Mouse (Mus musculus) megakaryocyte, adult 5-6 weeks (primary cell): ENCODE results near the gene Chil4. TPM values are rescaled to one million over a fixed set of nuclear protein-coding genes. Genes with fewer than 3 reads are reported as not detected.

Experiments
- ATAC-seq: 2 replicates; pipeline ENCODE4 v1.8.0; 2016; ENCODE audit warnings: mild to moderate bottlenecking, inconsistent platforms; ENCODE audit not compliant: poor library complexity, severe bottlenecking
- total RNA-seq, 2 experiments: library from RNA; stranded (forward) in 1 of 2; stranded (reverse) in 1 of 2; fragments of 153-499, 151-499 nt in 1 of 2; fragments of 221-1000, 200-1000 nt in 1 of 2; gene quantifications; 2 replicates each; pipeline versions ENCODE4 v1.2.3 to v1.2.4; 2015 to 2017

Gene Chil4
- total RNA-seq, 2 experiments from 2014 or later = 0.18 TPM

GRCm38 (mm10) chr3:106171135-106171731, 48.1 kb downstream of the Chil4 start:
- peak; percentile 38 for ATAC-seq

- peak; percentile 77 for ATAC-seq
These were observed 48.7 kb downstream of the Chil4 start for GRCm38 (mm10) chr3:106170522-106171053.

- ATAC-seq = peak; percentile 17; the same call in 1 of the 2 replicates
These were observed 51.8 kb downstream of the Chil4 start, which contains the start of gene Chil3 for GRCm38 (mm10) chr3:106167464-106167863. Chil3 (minus strand) TSS chr3:106167564.

- ATAC-seq = no peak
These were observed 64.9 kb downstream of the Chil4 start for GRCm38 (mm10) chr3:106154413-106154812.

Other genes with a start within 250 kb of the Chil4 start
- gene Ovgp1, start 245.8 kb downstream of the Chil4 start, total RNA-seq (2015) = 6.0 and 18.8 TPM in 2 replicates
- 3.0 and 5.4 TPM in 2 replicates for gene Ovgp1, start 245.8 kb downstream of the Chil4 start, total RNA-seq (2017)
- not detected in 2 replicates for gene Pifo, start 204.9 kb downstream of the Chil4 start, total RNA-seq (2015)
- not detected in 2 replicates for gene Pifo, start 204.9 kb downstream of the Chil4 start, total RNA-seq (2017)
- 10.8 and 13.7 TPM in 2 replicates for gene Chil5, start 186.7 kb downstream of the Chil4 start, total RNA-seq (2015)
- 7.0 and 7.6 TPM in 2 replicates for gene Chil5, start 186.7 kb downstream of the Chil4 start, total RNA-seq (2017)
- not detected in 2 replicates for gene Chia1, start 106.3 kb downstream of the Chil4 start, total RNA-seq (2015)
- gene Chia1, start 106.3 kb downstream of the Chil4 start, total RNA-seq (2017) = not detected in 2 replicates
- gene Chil3, start 51.9 kb downstream of the Chil4 start, total RNA-seq (2015) = 2,315 and 2,335 TPM in 2 replicates
- 1,740 and 1,755 TPM in 2 replicates for gene Chil3, start 51.9 kb downstream of the Chil4 start, total RNA-seq (2017)
- not detected in 2 replicates for gene Chil6, start 186.7 kb upstream of the Chil4 start, total RNA-seq (2015)
- not detected in 2 replicates for gene Chil6, start 186.7 kb upstream of the Chil4 start, total RNA-seq (2017)